Mouse (Mus musculus) lung, embryonic 14.5 days (tissue): ENCODE results near the gene Hrasls. TPM values are rescaled to one million over a fixed set of nuclear protein-coding genes. Genes with fewer than 3 reads are reported as not detected.

ENCODE experiments used
- ATAC-seq: fragments of 200-750 bp; cut with Nextera tagmentation; 2 replicates; pipeline ENCODE4 v1.8.0; 2017; ENCODE audit warnings: mild to moderate bottlenecking, moderate TSS enrichment, moderate library complexity; ENCODE audit not compliant: insufficient read depth
- DNase-seq: peaks from one replicate; pipeline ENCODE4 v3.0.0-alpha.2; 2015
- H3K27ac ChIP-seq: fragments of 300-500 bp; sonication (generic); 2 replicates; pipeline ENCODE4 v1.5.1; 2014; ENCODE audit warnings: low read depth, mild to moderate bottlenecking, moderate library complexity
- H3K27me3 ChIP-seq: fragments of 300-500 bp; sonication (generic); 2 replicates; pipeline ENCODE4 v1.6.1; 2014; ENCODE audit warnings: low read length, control low read depth; ENCODE audit not compliant: insufficient read depth
- H3K36me3 ChIP-seq: fragments of 300-500 bp; sonication (generic); 2 replicates; pipeline ENCODE4 v1.6.1; 2014; ENCODE audit warnings: control low read depth; ENCODE audit not compliant: insufficient read depth
- H3K4me1 ChIP-seq: fragments of 300-500 bp; sonication (generic); 2 replicates; pipeline ENCODE4 v1.6.1; 2014; ENCODE audit warnings: antibody characterized with exemption, control low read depth; ENCODE audit not compliant: insufficient read depth
- H3K4me2 ChIP-seq: fragments of 300-500 bp; sonication (generic); 2 replicates; pipeline ENCODE4 v1.6.1; 2014; ENCODE audit warnings: mild to moderate bottlenecking
- H3K4me3 ChIP-seq: fragments of 300-500 bp; sonication (generic); 2 replicates; pipeline ENCODE4 v1.5.1; 2014; ENCODE audit warnings: low read depth, low read length
- H3K9ac ChIP-seq: fragments of 300-500 bp; sonication (generic); 2 replicates; pipeline ENCODE4 v1.6.1; 2014
- H3K9me3 ChIP-seq: fragments of 300-500 bp; sonication (generic); 2 replicates; pipeline ENCODE4 v1.6.1; 2016; ENCODE audit warnings: low read depth, low read length, control low read depth
- CTCF ChIP-seq: IDR thresholded peaks from 2 replicates; pipeline ENCODE4 v1.5.1; 2016; ENCODE audit warnings: antibody characterized with exemption, low read depth
- WGBS: fragments of 180-500 bp; shearing (Covaris S2); extraction: QIAGEN DNeasy Blood & Tissue Kit; methylation state at CpG from one replicate; pipeline ENCODE4 v1.1.7; 2014; 5-methylcytosine and 5-hydroxymethylcytosine counted together
- polyA plus RNA-seq: library from polyadenylated mRNA; unstranded; fragments of >200 nt; fragmentation: Nextera tagmentation; extraction: Ambion mirVana; gene quantifications from 2 replicates; pipeline ENCODE4 v1.2.1, GENCODE M21; 2014

Gene Hrasls
- polyA plus RNA-seq, 1 experiment from 2014 or later: 0.12 TPM

GRCm38 (mm10) chr16:29216395-29217295 is 7.2 kb downstream of the Hrasls start:
- Histone ChIP-seq H3K4me3 (no peak overlapping the region), H3K9me3 (no peaks in the 10 kb centered on the region), H3K36me3 (no peaks in the 10 kb centered on the region), H3K4me1 (no peaks in the 10 kb centered on the region), H3K9ac (no peak overlapping the region), H3K27me3 (no peaks in the 10 kb centered on the region), H3K4me2 (no peak overlapping the region), H3K27ac (no peak overlapping the region)
- 84% methylated on average over 5 of the region's 5 CpGs for WGBS
- TF ChIP-seq CTCF: no peak
- ATAC-seq: no peak
- no peak for DNase-seq

GRCm38 (mm10) chr16:29235951-29236350 is 26.5 kb downstream of the Hrasls start:
- Histone ChIP-seq H3K27ac (no peak overlapping the region), H3K36me3 (no peaks in the 10 kb centered on the region), H3K9me3 (no peaks in the 10 kb centered on the region), H3K9ac (no peak overlapping the region), H3K4me2 (no peak overlapping the region), H3K4me1 (no peaks in the 10 kb centered on the region), H3K4me3 (no peak overlapping the region), H3K27me3 (no peaks in the 10 kb centered on the region)
- no peak for ATAC-seq
- no peak for TF ChIP-seq CTCF
- no peak for DNase-seq
- WGBS: 77% methylated on average over 5 of the region's 5 CpGs

GRCm38 (mm10) chr16:29254325-29254724 is 44.8 kb downstream of the Hrasls start:
- no peaks in the 10 kb centered on the region for H3K36me3 ChIP-seq
- WGBS: 55% methylated on average over 4 of the region's 4 CpGs
- no peaks in the 10 kb centered on the region for H3K27me3 ChIP-seq
- no peak overlapping the region for H3K4me3 ChIP-seq
- DNase-seq (no peak), ATAC-seq (no peak)
- no peak for TF ChIP-seq CTCF
- no peaks in the 10 kb centered on the region for H3K4me1 ChIP-seq
- no peak overlapping the region for H3K27ac ChIP-seq
- H3K9ac ChIP-seq: no peak overlapping the region
- H3K9me3 ChIP-seq: no peaks in the 10 kb centered on the region
- no peak overlapping the region for H3K4me2 ChIP-seq

Other genes starting within 250 kb of the Hrasls start
- not detected in 2 replicates for gene Atp13a5, start 169.0 kb downstream of the Hrasls start, polyA plus RNA-seq